Mouse (Mus musculus) limb, embryonic 10.5 days (tissue): ENCODE results near the gene Ptk6. TPM values are rescaled to one million over a fixed set of nuclear protein-coding genes. Genes with fewer than 3 reads are reported as not detected.

Experiments
- DNase-seq: peaks from one replicate; pipeline ENCODE4 v3.0.0-alpha.2; 2017; ENCODE audit warnings: low spot score
- H3K27ac ChIP-seq: fragments of 300-500 bp; sonication (generic); 2 replicates; pipeline ENCODE4 v1.5.1; 2016; ENCODE audit warnings: mild to moderate bottlenecking
- H3K27me3 ChIP-seq: fragments of 300-500 bp; sonication (generic); 2 replicates; pipeline ENCODE4 v1.6.1; 2016; ENCODE audit warnings: low read depth, mild to moderate bottlenecking; ENCODE audit not compliant: poor library complexity, severe bottlenecking
- H3K36me3 ChIP-seq: fragments of 300-500 bp; sonication (generic); 2 replicates; pipeline ENCODE4 v1.6.1; 2016; ENCODE audit warnings: mild to moderate bottlenecking, moderate library complexity
- H3K4me1 ChIP-seq: fragments of 300-500 bp; sonication (generic); 2 replicates; pipeline ENCODE4 v1.6.1; 2016
- H3K4me3 ChIP-seq: fragments of 300-500 bp; sonication (generic); 2 replicates; pipeline ENCODE4 v1.5.1; 2016; ENCODE audit warnings: mild to moderate bottlenecking, moderate library complexity
- H3K9me3 ChIP-seq: fragments of 300-500 bp; sonication (generic); replicated peaks from 2 replicates; pipeline ENCODE4 v1.6.1; 2016; ENCODE audit warnings: mild to moderate bottlenecking
- WGBS: fragments of 180-500 bp; shearing (Covaris S2); methylation state at CpG from one replicate; pipeline ENCODE4 v1.1.7; 2016; 5-methylcytosine and 5-hydroxymethylcytosine counted together
- polyA plus RNA-seq: library from polyadenylated mRNA; unstranded; fragments of >200 nt; fragmentation: Nextera tagmentation; extraction: Ambion mirVana; gene quantifications from 2 replicates; pipeline ENCODE4 v1.2.1, GENCODE M21; 2016

Ptk6 gene
- polyA plus RNA-seq = not detected in 2 replicates

DNA sequence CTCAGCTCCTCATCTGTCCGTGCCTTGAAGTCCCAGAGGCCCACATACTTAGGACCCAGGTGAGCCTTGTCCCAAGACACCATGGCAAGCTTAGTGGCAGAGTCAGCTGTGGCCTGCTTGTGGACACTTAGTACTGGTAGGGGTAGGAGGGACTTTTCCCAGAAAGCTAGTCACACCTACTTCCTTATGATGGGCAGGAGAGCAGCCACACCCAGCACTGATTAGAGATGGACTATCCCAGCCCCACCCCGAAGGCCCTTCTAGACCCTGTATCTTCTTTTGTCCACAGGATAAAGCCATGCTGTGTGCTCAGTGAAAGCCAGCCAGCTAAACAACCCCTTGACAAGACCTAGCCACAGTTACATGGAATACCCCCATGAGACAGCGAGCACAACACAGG is at the start of gene Ptk6:
Gene Ptk6, minus strand, starts transcription at position 368 of the 400 bp plus-strand sequence.
- 88% methylated on average over 3 of the region's 3 CpGs for WGBS
- Histone ChIP-seq H3K27ac (no peak within 1 kb of the TSS), H3K36me3 (no peaks in the 10 kb centered on the region), H3K27me3 (peaks cover 6% of the 10 kb centered on the region; the same call in 1 of the 2 replicates), H3K4me1 (0 out of 2 replicates have a peak, but pooled peaks cover 2% of the 10 kb centered on the region), H3K9me3 (no peaks in the 10 kb centered on the region), H3K4me3 (no peak within 1 kb of the TSS)
- DNase-seq = no peak

DNA sequence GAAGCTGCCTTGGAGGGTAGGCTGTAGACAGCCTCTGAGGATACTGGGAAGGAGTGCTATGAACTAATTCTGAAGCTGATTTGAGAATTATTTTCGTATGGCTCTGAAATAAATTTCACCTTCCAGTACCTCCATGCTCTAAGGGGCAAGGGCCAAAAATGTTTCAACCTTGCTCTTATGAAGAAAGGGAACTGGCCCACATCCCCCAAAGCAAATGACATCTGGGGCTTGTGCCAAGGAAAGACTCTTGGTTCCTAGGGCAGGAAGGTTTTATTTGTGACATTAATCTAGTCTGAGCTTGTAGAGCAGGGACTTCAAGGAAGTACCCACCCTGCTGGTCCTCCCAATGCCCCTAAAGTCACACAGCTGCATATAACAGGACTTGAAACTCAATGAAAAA is 49.3 kb upstream of the Ptk6 start:
- Histone ChIP-seq H3K27ac (no peak overlapping the region), H3K36me3 (peaks cover 59% of the 10 kb centered on the region), H3K4me3 (no peak overlapping the region), H3K27me3 (no peaks in the 10 kb centered on the region), H3K9me3 (no peaks in the 10 kb centered on the region), H3K4me1 (no peaks in the 10 kb centered on the region)
- DNase-seq = no peak
- WGBS = 85% methylated on average over 1 of the region's 1 CpGs

DNA sequence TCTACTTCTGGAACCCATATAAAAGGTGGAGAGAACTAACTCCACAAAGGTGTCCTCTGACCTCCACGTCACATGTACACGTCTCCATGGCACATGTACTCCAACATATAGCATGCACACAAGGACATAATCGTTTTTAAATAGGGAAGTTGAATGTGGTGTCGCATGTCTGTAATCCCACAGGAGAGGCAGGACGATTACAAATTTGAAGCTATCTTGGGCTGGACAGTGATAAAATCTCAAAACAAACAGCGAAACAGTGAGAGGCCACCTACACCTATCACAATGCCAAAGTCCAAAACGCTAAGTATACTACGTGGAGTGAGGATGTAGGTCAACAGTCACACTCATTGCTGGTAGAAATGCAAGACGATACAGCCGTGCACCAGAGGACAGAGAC is 46.6 kb upstream of the Ptk6 start:
- H3K27me3 ChIP-seq = no peaks in the 10 kb centered on the region
- peaks cover 35% of the 10 kb centered on the region for H3K36me3 ChIP-seq
- no peaks in the 10 kb centered on the region for H3K9me3 ChIP-seq
- no peak overlapping the region for H3K4me3 ChIP-seq
- no peak overlapping the region for H3K27ac ChIP-seq
- DNase-seq = no peak
- H3K4me1 ChIP-seq = no peaks in the 10 kb centered on the region
- WGBS = 89% methylated on average over 10 of the region's 10 CpGs

DNA sequence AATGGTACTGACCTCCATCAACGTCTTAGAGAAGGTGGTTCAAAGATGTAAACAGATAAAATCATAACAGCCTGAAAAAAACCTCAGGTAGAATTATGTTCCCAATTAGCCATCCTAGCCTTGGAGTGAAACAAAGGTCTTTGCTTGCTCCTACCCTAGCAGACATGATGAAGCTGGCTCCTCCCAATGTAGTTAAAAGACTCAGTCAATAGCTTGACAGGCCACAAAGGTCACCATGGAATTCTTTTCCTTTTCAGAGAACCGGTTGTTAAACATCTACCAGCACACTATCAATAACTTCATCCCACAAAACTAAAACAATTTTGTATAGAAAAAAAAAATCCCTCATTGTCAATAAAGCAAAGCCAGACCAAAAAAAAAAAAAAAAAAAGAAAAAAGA is 42.4 kb upstream of the Ptk6 start:
- no peak for DNase-seq
- H3K36me3 ChIP-seq = no peaks in the 10 kb centered on the region
- no peaks in the 10 kb centered on the region for H3K27me3 ChIP-seq
- 46% methylated on average over 2 of the region's 2 CpGs for WGBS
- H3K9me3 ChIP-seq = no peaks in the 10 kb centered on the region
- H3K4me3 ChIP-seq = no peak overlapping the region
- H3K4me1 ChIP-seq = peaks cover 29% of the 10 kb centered on the region
- no peak overlapping the region for H3K27ac ChIP-seq

DNA sequence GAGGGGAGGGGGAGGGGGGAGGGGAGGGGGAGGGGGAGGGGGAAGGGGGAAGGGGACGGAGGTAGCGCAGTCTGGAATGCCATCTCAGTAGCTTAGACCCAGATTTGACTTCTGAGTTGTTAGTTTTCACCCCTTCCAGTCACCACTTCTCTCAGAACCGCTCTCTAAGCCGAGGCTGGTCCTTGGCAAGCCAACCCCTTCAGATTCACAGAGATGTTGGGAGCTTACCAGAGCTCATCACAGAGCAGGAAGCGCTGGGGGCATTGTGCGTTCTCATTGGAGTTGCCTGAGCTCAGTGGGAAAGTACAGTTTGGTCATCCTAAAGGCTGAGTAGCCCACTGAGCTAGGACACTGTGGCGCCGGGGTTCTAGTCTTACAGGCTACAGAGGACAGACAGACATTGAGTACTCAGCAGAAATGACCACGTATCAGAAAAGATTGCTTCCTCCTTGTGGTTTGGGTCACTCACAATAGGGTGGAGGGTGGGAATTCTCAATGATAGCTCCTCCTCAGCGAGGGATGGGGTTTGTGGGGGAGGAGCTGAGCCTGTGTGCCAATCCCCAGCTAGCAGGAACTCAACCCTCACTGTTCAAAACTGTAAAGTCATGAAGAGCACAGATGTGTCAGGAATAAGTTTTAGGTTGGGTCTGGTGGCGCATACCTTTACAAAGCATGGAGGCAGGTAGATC is 41.3 kb upstream of the Ptk6 start:
- no peak overlapping the region for H3K4me3 ChIP-seq
- H3K9me3 ChIP-seq = no peaks in the 10 kb centered on the region
- H3K36me3 ChIP-seq = no peaks in the 10 kb centered on the region
- no peak for DNase-seq
- H3K27me3 ChIP-seq = no peaks in the 10 kb centered on the region
- WGBS = 32% methylated on average over 11 of the region's 11 CpGs
- H3K27ac ChIP-seq = no peak overlapping the region
- H3K4me1 ChIP-seq = peaks cover 29% of the 10 kb centered on the region

- no peaks in the 10 kb centered on the region for H3K27me3 ChIP-seq
- 63% methylated on average over 3 of the region's 3 CpGs for WGBS
- H3K36me3 ChIP-seq = 0 out of 2 replicates have a peak, but pooled peaks cover 3% of the 10 kb centered on the region
- H3K4me1 ChIP-seq = peaks cover 29% of the 10 kb centered on the region
- DNase-seq = no peak
- H3K4me3 ChIP-seq = peak overlapping the region; percentile 58
- no peak overlapping the region for H3K27ac ChIP-seq
- H3K9me3 ChIP-seq = no peaks in the 10 kb centered on the region
Measured at GRCm38 (mm10) chr2:181242314-181242665, 39.7 kb upstream of the Ptk6 start.

DNA sequence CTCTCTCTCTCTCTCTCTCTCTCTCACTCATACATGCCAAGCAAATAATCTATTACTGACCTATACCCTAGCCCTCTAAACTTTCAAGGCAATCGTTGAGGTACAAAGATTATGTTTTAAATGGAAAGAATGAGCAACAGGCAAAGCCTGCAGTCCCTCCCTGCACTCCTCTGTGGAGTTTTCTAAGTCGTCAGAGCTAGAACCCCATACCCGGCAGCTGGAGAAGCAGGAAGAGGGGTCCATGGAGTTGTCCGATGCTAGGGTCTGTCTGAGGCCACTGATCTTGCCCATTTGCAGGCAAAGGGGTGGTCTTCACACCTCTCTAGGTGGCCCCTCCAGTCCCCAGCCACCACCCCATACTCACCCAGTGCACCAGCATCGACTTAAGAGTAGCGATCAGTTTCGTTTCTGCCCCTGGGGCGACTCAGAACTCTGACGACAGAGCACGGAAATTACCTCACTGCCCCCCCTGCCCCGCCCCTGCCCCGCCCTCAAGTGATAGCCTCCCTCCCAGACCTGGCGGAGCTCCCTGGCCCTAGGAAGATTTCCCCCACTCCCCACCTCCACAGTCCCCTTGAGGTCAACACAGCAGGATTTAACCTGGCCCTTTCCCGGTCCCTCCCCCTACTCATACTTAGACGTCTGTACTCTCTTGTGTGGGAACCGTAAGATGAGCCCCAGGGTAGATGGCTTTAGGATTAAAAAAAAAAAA is 39.2 kb upstream of the Ptk6 start, which contains the start of gene Helz2:
Gene Helz2, minus strand, starts transcription at position 426 of the 712 bp plus-strand sequence.
- Histone ChIP-seq H3K27ac (peak within 1 kb of the TSS; percentile 73), H3K4me1 (peaks cover 29% of the 10 kb centered on the region), H3K9me3 (no peaks in the 10 kb centered on the region), H3K4me3 (peak within 1 kb of the TSS; percentile 58), H3K36me3 (0 out of 2 replicates have a peak, but pooled peaks cover 3% of the 10 kb centered on the region), H3K27me3 (no peaks in the 10 kb centered on the region)
- DNase-seq = peak; percentile 61
- 9% methylated on average over 16 of the region's 16 CpGs for WGBS

GRCm38 (mm10) chr2:181240806-181241440 is 38.3 kb upstream of the Ptk6 start:
- Histone ChIP-seq H3K27ac (no peak overlapping the region), H3K27me3 (no peaks in the 10 kb centered on the region), H3K4me3 (peak overlapping the region; percentile 58; the same call in 1 of the 2 replicates), H3K36me3 (0 out of 2 replicates have a peak, but pooled peaks cover 6% of the 10 kb centered on the region), H3K9me3 (no peaks in the 10 kb centered on the region), H3K4me1 (peaks cover 29% of the 10 kb centered on the region)
- no peak for DNase-seq
- WGBS = 91% methylated on average over 13 of the region's 13 CpGs

DNA sequence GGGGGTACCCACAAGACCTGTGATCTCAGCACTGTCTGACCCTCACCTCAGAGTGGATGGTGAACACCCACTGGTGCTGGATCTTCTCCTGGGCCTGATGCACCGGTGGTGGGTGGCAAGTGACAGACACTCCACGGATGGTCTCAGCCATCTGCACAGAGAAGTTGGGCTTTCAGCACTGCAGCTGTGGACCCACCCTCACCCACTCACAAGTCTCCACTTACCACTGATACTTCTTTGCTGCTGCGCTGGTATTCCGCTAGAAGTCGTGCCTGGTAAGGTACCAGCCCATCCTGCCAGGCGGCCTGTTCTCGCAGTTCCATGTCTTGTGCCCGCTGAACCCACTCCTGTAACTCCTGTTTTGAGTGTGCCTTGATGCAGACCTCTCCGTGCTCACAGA is 36.7 kb upstream of the Ptk6 start:
- H3K36me3 ChIP-seq = 0 out of 2 replicates have a peak, but pooled peaks cover 6% of the 10 kb centered on the region
- H3K27ac ChIP-seq = no peak overlapping the region
- 96% methylated on average over 9 of the region's 9 CpGs for WGBS
- no peak overlapping the region for H3K4me3 ChIP-seq
- no peak for DNase-seq
- H3K27me3 ChIP-seq = no peaks in the 10 kb centered on the region
- peaks cover 29% of the 10 kb centered on the region for H3K4me1 ChIP-seq
- no peaks in the 10 kb centered on the region for H3K9me3 ChIP-seq

- Histone ChIP-seq H3K27me3 (no peaks in the 10 kb centered on the region), H3K36me3 (0 out of 2 replicates have a peak, but pooled peaks cover 6% of the 10 kb centered on the region), H3K27ac (no peak overlapping the region), H3K4me1 (peaks cover 26% of the 10 kb centered on the region), H3K4me3 (no peak overlapping the region), H3K9me3 (no peaks in the 10 kb centered on the region)
- WGBS = 85% methylated on average over 2 of the region's 2 CpGs
- no peak for DNase-seq
Measured at GRCm38 (mm10) chr2:181238861-181239260, 36.3 kb upstream of the Ptk6 start.

GRCm38 (mm10) chr2:181238091-181238610 is 35.6 kb upstream of the Ptk6 start:
- DNase-seq = no peak
- 85% methylated on average over 10 of the region's 10 CpGs for WGBS
- Histone ChIP-seq H3K4me3 (no peak overlapping the region), H3K36me3 (0 out of 2 replicates have a peak, but pooled peaks cover 6% of the 10 kb centered on the region), H3K27me3 (no peaks in the 10 kb centered on the region), H3K4me1 (peaks cover 20% of the 10 kb centered on the region), H3K9me3 (no peaks in the 10 kb centered on the region), H3K27ac (no peak overlapping the region)

- H3K9me3 ChIP-seq = no peaks in the 10 kb centered on the region
- WGBS = 90% methylated on average over 17 of the region's 17 CpGs
- H3K4me3 ChIP-seq = no peak overlapping the region
- no peak for DNase-seq
- peaks cover 15% of the 10 kb centered on the region for H3K4me1 ChIP-seq
- H3K27me3 ChIP-seq = no peaks in the 10 kb centered on the region
- 0 out of 2 replicates have a peak, but pooled peaks cover 6% of the 10 kb centered on the region for H3K36me3 ChIP-seq
- no peak overlapping the region for H3K27ac ChIP-seq
Measured at GRCm38 (mm10) chr2:181237251-181238014, 34.8 kb upstream of the Ptk6 start.
